Mouse (Mus musculus): ENCODE data around the gene Ampd3.

DNA sequence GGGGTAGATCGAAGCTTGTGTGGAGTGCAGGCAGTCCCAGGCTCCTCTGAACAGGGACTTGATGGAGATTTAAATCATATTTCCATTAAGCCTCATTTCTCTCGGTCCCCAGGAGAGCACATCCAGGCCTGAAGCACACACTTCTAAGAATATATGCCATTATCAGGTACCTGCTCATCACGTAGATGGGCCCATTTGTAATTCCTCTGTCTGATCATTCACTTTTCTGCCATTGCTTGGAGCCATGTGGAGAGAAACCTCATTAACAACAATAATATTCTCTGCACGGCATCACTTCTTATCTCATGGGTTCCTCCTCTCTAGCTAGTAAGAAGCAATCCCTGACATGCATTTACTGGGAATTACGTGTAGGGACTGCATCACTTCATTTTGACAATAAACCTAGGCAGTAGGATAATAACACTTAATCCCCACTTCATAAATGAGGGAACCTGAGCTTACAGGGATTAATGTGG lies 21.9 kb upstream of the Ampd3 start:
- TF ChIP-seq CTCF (IDR thresholded peaks at IDR 0.05; ENCODE audit: control insufficient read depth, insufficient read depth, insufficient read length) (no peak), USF1 (IDR thresholded peaks at IDR 0.05; ENCODE audit: low read depth) (no peak), MYOG (IDR thresholded peaks at IDR 0.05; ENCODE audit: control insufficient read depth, extremely low read depth, insufficient read length) (no peak)

Measured in C2C12 (cell line).